Mouse (Mus musculus) neural tube, embryonic 14.5 days (tissue): ENCODE measurements at regions not wholly inside any gene's neighbourhood (a gene's known extent, or its start where the extent isn't known, plus 50 kb on each side); places are given as distances from the start of the nearest gene placed in this dataset.

Source experiments
- ATAC-seq: fragments of 200-750 bp; cut with Nextera tagmentation; 2 replicates; pipeline ENCODE4 v1.8.0; 2017; ENCODE audit warnings: low read depth, mild to moderate bottlenecking, moderate TSS enrichment, moderate library complexity
- H3K27ac ChIP-seq: fragments of 300-500 bp; sonication (generic); 2 replicates; pipeline ENCODE4 v1.5.1; 2014; ENCODE audit warnings: low read depth, mild to moderate bottlenecking, control low read depth, low read length, moderate library complexity, mixed read lengths
- H3K27me3 ChIP-seq: fragments of 300-500 bp; sonication (generic); 2 replicates; pipeline ENCODE4 v1.6.1; 2014; ENCODE audit warnings: low read length; ENCODE audit not compliant: control insufficient read depth, insufficient read depth
- H3K36me3 ChIP-seq: fragments of 300-500 bp; sonication (generic); 2 replicates; pipeline ENCODE4 v1.6.1; 2014; ENCODE audit warnings: low read length, mixed read lengths; ENCODE audit not compliant: control insufficient read depth, insufficient read depth
- H3K4me1 ChIP-seq: fragments of 300-500 bp; sonication (generic); 2 replicates; pipeline ENCODE4 v1.6.1; 2014; ENCODE audit warnings: low read length; ENCODE audit not compliant: control insufficient read depth, insufficient read depth
- H3K4me2 ChIP-seq: fragments of 300-500 bp; sonication (generic); 2 replicates; pipeline ENCODE4 v1.6.1; 2014; ENCODE audit warnings: mild to moderate bottlenecking, low read depth, low read length, control low read depth
- H3K4me3 ChIP-seq: fragments of 300-500 bp; sonication (generic); 2 replicates; pipeline ENCODE4 v1.5.1; 2014; ENCODE audit warnings: low read depth, low read length, control low read depth, mixed read lengths
- H3K9ac ChIP-seq: fragments of 300-500 bp; sonication (generic); replicated peaks from 2 replicates; pipeline ENCODE4 v1.6.1; 2014; ENCODE audit warnings: low read depth, mild to moderate bottlenecking, control low read depth, low read length, mixed read lengths
- H3K9me3 ChIP-seq: fragments of 300-500 bp; sonication (generic); 2 replicates; pipeline ENCODE4 v1.6.1; 2016; ENCODE audit warnings: low read length; ENCODE audit not compliant: control insufficient read depth
- WGBS: fragments of 180-500 bp; shearing (Covaris S2); extraction: QIAGEN DNeasy Blood & Tissue Kit; methylation state at CpG from one replicate; pipeline ENCODE4 v1.1.7; 2014; 5-methylcytosine and 5-hydroxymethylcytosine counted together

DNA sequence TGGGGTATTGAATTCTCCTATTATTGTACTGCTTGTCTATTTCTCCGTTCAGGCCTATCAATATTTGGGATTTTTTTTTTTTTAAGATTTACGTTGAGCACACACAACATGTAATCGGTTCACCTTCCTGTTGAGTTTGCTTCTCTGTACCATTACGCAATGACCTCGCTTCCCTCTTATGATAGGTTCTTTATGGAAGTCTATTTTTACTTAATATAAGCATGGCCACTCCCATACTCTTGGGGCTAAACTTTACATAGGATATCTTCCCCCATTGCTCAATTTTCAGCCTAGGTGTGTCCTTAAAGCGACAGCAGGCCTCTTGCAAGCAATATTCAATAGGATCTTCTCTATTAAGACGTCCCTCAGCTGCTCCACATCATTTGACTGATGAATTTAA lies 544.7 kb upstream of the Tbx3 start:
- Histone ChIP-seq H3K27ac (no peak overlapping the region), H3K9ac (no peak overlapping the region), H3K36me3 (no peaks in the 10 kb centered on the region), H3K9me3 (no peaks in the 10 kb centered on the region), H3K4me1 (no peaks in the 10 kb centered on the region), H3K4me3 (no peak overlapping the region), H3K4me2 (no peak overlapping the region), H3K27me3 (no peaks in the 10 kb centered on the region)
- ATAC-seq: no peak
- 83% methylated on average over 7 of the region's 7 CpGs for WGBS

DNA sequence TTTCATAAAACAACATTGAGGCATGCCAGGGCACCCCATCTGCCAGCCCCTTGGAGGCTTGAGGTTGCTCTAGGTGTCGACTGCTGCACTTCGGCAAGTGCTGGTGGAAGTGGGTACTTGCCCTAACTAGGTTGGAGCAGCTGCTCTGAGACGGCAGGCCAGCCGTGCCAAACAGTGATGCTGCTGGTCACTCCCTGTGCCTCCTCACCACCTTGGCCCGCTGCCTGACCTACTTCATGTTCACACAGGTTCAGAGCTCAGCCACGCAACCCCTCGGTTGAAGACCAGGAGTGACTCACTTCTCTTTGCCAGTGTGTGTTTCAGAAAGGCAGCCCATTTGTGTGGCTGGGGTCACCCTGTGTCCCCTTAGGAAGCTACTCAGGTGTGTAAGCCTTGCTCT lies 540.3 kb upstream of the Tbx3 start:
- Histone ChIP-seq H3K27ac (no peak overlapping the region), H3K4me2 (no peak overlapping the region), H3K4me3 (no peak overlapping the region), H3K27me3 (no peaks in the 10 kb centered on the region), H3K9ac (no peak overlapping the region), H3K9me3 (no peaks in the 10 kb centered on the region), H3K36me3 (no peaks in the 10 kb centered on the region), H3K4me1 (no peaks in the 10 kb centered on the region)
- WGBS: 98% methylated on average over 7 of the region's 7 CpGs
- no peak for ATAC-seq

- Histone ChIP-seq H3K4me1 (no peaks in the 10 kb centered on the region), H3K4me3 (no peak overlapping the region), H3K9me3 (no peaks in the 10 kb centered on the region), H3K27me3 (no peaks in the 10 kb centered on the region), H3K36me3 (no peaks in the 10 kb centered on the region), H3K9ac (no peak overlapping the region), H3K27ac (no peak overlapping the region), H3K4me2 (no peak overlapping the region)
- WGBS: 77% methylated on average over 10 of the region's 10 CpGs
- no peak for ATAC-seq
These were observed 539.0 kb upstream of the Tbx3 start for GRCm38 (mm10) chr5:119131461-119131860.

GRCm38 (mm10) chr5:119133378-119133777 lies 537.1 kb upstream of the Tbx3 start:
- Histone ChIP-seq H3K9me3 (no peaks in the 10 kb centered on the region), H3K9ac (no peak overlapping the region), H3K4me2 (no peak overlapping the region), H3K27me3 (no peaks in the 10 kb centered on the region), H3K27ac (no peak overlapping the region), H3K4me1 (no peaks in the 10 kb centered on the region), H3K4me3 (no peak overlapping the region), H3K36me3 (no peaks in the 10 kb centered on the region)
- 53% methylated on average over 13 of the region's 13 CpGs for WGBS
- ATAC-seq: no peak

- H3K36me3 ChIP-seq: no peaks in the 10 kb centered on the region
- no peak overlapping the region for H3K4me2 ChIP-seq
- 85% methylated on average over 8 of the region's 8 CpGs for WGBS
- no peak for ATAC-seq
- H3K27me3 ChIP-seq: no peaks in the 10 kb centered on the region
- no peaks in the 10 kb centered on the region for H3K4me1 ChIP-seq
- no peak overlapping the region for H3K4me3 ChIP-seq
- H3K27ac ChIP-seq: no peak overlapping the region
- H3K9me3 ChIP-seq: no peaks in the 10 kb centered on the region
- H3K9ac ChIP-seq: no peak overlapping the region
These were observed 533.6 kb upstream of the Tbx3 start for GRCm38 (mm10) chr5:119136916-119137315.

GRCm38 (mm10) chr5:119137409-119137808 lies 533.1 kb upstream of the Tbx3 start:
- no peaks in the 10 kb centered on the region for H3K4me1 ChIP-seq
- no peaks in the 10 kb centered on the region for H3K27me3 ChIP-seq
- no peaks in the 10 kb centered on the region for H3K9me3 ChIP-seq
- no peak overlapping the region for H3K4me3 ChIP-seq
- no peak overlapping the region for H3K9ac ChIP-seq
- no peak overlapping the region for H3K27ac ChIP-seq
- WGBS: 51% methylated on average over 13 of the region's 13 CpGs
- no peak overlapping the region for H3K4me2 ChIP-seq
- H3K36me3 ChIP-seq: no peaks in the 10 kb centered on the region
- no peak for ATAC-seq

- no peak for ATAC-seq
- Histone ChIP-seq H3K27ac (no peak overlapping the region), H3K4me2 (no peak overlapping the region), H3K36me3 (no peaks in the 10 kb centered on the region), H3K4me1 (no peaks in the 10 kb centered on the region), H3K9ac (no peak overlapping the region), H3K9me3 (no peaks in the 10 kb centered on the region), H3K4me3 (no peak overlapping the region), H3K27me3 (no peaks in the 10 kb centered on the region)
- 51% methylated on average over 10 of the region's 10 CpGs for WGBS
These were observed 532.6 kb upstream of the Tbx3 start for GRCm38 (mm10) chr5:119137821-119138221.

- 50% methylated on average over 14 of the region's 14 CpGs for WGBS
- H3K27me3 ChIP-seq: no peaks in the 10 kb centered on the region
- no peak for ATAC-seq
- H3K27ac ChIP-seq: no peak overlapping the region
- H3K4me2 ChIP-seq: no peak overlapping the region
- H3K9me3 ChIP-seq: no peaks in the 10 kb centered on the region
- no peaks in the 10 kb centered on the region for H3K36me3 ChIP-seq
- no peak overlapping the region for H3K4me3 ChIP-seq
- no peaks in the 10 kb centered on the region for H3K4me1 ChIP-seq
- H3K9ac ChIP-seq: no peak overlapping the region
These were observed 532.2 kb upstream of the Tbx3 start for GRCm38 (mm10) chr5:119138293-119138692.

GRCm38 (mm10) chr5:119139336-119139735 lies 531.1 kb upstream of the Tbx3 start:
- Histone ChIP-seq H3K36me3 (no peaks in the 10 kb centered on the region), H3K9me3 (no peaks in the 10 kb centered on the region), H3K4me3 (no peak overlapping the region), H3K4me2 (no peak overlapping the region), H3K27ac (no peak overlapping the region), H3K27me3 (no peaks in the 10 kb centered on the region), H3K4me1 (no peaks in the 10 kb centered on the region), H3K9ac (no peak overlapping the region)
- ATAC-seq: no peak
- 33% methylated on average over 7 of the region's 7 CpGs for WGBS

GRCm38 (mm10) chr5:119139816-119140215 lies 530.7 kb upstream of the Tbx3 start:
- H3K4me1 ChIP-seq: no peaks in the 10 kb centered on the region
- no peak overlapping the region for H3K27ac ChIP-seq
- WGBS: 90% methylated on average over 6 of the region's 6 CpGs
- H3K9ac ChIP-seq: no peak overlapping the region
- H3K36me3 ChIP-seq: no peaks in the 10 kb centered on the region
- H3K4me2 ChIP-seq: no peak overlapping the region
- no peaks in the 10 kb centered on the region for H3K9me3 ChIP-seq
- H3K27me3 ChIP-seq: no peaks in the 10 kb centered on the region
- ATAC-seq: no peak
- no peak overlapping the region for H3K4me3 ChIP-seq
